Mouse (Mus musculus) liver, embryonic 12.5 days (tissue): ENCODE data around the gene Krt75. TPM values are rescaled to one million over a fixed set of nuclear protein-coding genes. Genes with fewer than 3 reads are reported as not detected.
"Not testable (repeated sequence)": the region's sequence is repeated elsewhere in the genome, so short reads cannot be mapped to it uniquely, and the experiment has no call there.

Source experiments
- ATAC-seq: fragments of 200-750 bp; cut with Nextera tagmentation; 2 replicates; pipeline ENCODE4 v1.8.0; 2017; ENCODE audit warnings: moderate number of reproducible peaks, mild to moderate bottlenecking, moderate library complexity
- H3K27ac ChIP-seq: fragments of 300-500 bp; sonication (generic); 2 replicates; pipeline ENCODE4 v1.5.1; 2016; ENCODE audit warnings: mild to moderate bottlenecking
- H3K27me3 ChIP-seq: fragments of 300-500 bp; sonication (generic); replicated peaks from 2 replicates; pipeline ENCODE4 v1.6.1; 2016; ENCODE audit warnings: mild to moderate bottlenecking, moderate library complexity
- H3K36me3 ChIP-seq: fragments of 300-500 bp; sonication (generic); 2 replicates; pipeline ENCODE4 v1.6.1; 2016; ENCODE audit warnings: mild to moderate bottlenecking, moderate library complexity
- H3K4me1 ChIP-seq: fragments of 300-500 bp; sonication (generic); 2 replicates; pipeline ENCODE4 v1.6.1; 2016
- H3K4me2 ChIP-seq: fragments of 300-500 bp; sonication (generic); 2 replicates; pipeline ENCODE4 v1.6.1; 2016; ENCODE audit warnings: mild to moderate bottlenecking, moderate library complexity
- H3K4me3 ChIP-seq: fragments of 300-500 bp; sonication (generic); 2 replicates; pipeline ENCODE4 v1.5.1; 2016; ENCODE audit warnings: mild to moderate bottlenecking, moderate library complexity
- H3K9ac ChIP-seq: fragments of 300-500 bp; sonication (generic); 2 replicates; pipeline ENCODE4 v1.6.1; 2016; ENCODE audit warnings: mild to moderate bottlenecking, moderate library complexity
- H3K9me3 ChIP-seq: fragments of 300-500 bp; sonication (generic); replicated peaks from 2 replicates; pipeline ENCODE4 v1.6.1; 2016; ENCODE audit warnings: mild to moderate bottlenecking, moderate library complexity
- WGBS: fragments of 180-500 bp; shearing (Covaris S2); methylation state at CpG from one replicate; pipeline ENCODE4 v1.1.7; 2016; ENCODE audit not compliant: insufficient replicate concordance; 5-methylcytosine and 5-hydroxymethylcytosine counted together
- polyA plus RNA-seq: library from polyadenylated mRNA; unstranded; fragments of >200 nt; fragmentation: Nextera tagmentation; extraction: Ambion mirVana; gene quantifications from 2 replicates; pipeline ENCODE4 v1.2.1, GENCODE M21; 2016

The Krt75 gene
- polyA plus RNA-seq, 1 experiment from 2014 or later: not detected

- H3K27me3 ChIP-seq: peaks cover 49% of the 10 kb centered on the region
- no peak within 1 kb of the TSS for H3K4me2 ChIP-seq
- no peak within 1 kb of the TSS for H3K4me3 ChIP-seq
- H3K9me3 ChIP-seq: no peaks in the 10 kb centered on the region
- WGBS: 72% methylated on average over 7 of the region's 7 CpGs
- no peaks in the 10 kb centered on the region for H3K36me3 ChIP-seq
- H3K4me1 ChIP-seq: no peaks in the 10 kb centered on the region
- no peak within 1 kb of the TSS for H3K9ac ChIP-seq
- H3K27ac ChIP-seq: no peak within 1 kb of the TSS
- no peak for ATAC-seq
Observed at GRCm38 (mm10) chr15:101550567-101550966, 23.1 kb downstream of the Krt75 start, which contains the start of gene Krt82. TSS of gene Krt82 (minus strand) at chr15:101550667.

- WGBS: 67% methylated on average over 3 of the region's 3 CpGs
- no peak overlapping the region for H3K27ac ChIP-seq
- H3K4me3 ChIP-seq: no peak overlapping the region
- no peak overlapping the region for H3K4me2 ChIP-seq
- H3K36me3 ChIP-seq: no peaks in the 10 kb centered on the region
- H3K27me3 ChIP-seq: peaks cover 7% of the 10 kb centered on the region; the same call in 1 of the 2 replicates
- no peak for ATAC-seq
- no peaks in the 10 kb centered on the region for H3K4me1 ChIP-seq
- no peaks in the 10 kb centered on the region for H3K9me3 ChIP-seq
- H3K9ac ChIP-seq: no peak overlapping the region
Observed at GRCm38 (mm10) chr15:101544478-101544877, 29.2 kb downstream of the Krt75 start.

GRCm38 (mm10) chr15:101542543-101542942 lies 31.2 kb downstream of the Krt75 start:
- no peak for ATAC-seq
- H3K36me3 ChIP-seq: no peaks in the 10 kb centered on the region
- WGBS: 43% methylated on average over 9 of the region's 9 CpGs

GRCm38 (mm10) chr15:101538580-101538900 lies 35.2 kb downstream of the Krt75 start:
- no peak overlapping the region for H3K4me3 ChIP-seq
- no peak overlapping the region for H3K4me2 ChIP-seq
- no peaks in the 10 kb centered on the region for H3K36me3 ChIP-seq
- no peak for ATAC-seq
- no peak overlapping the region for H3K27ac ChIP-seq
- no peak overlapping the region for H3K9ac ChIP-seq
- peaks cover 7% of the 10 kb centered on the region; the same call in 1 of the 2 replicates for H3K27me3 ChIP-seq
- WGBS: 60% methylated on average over 4 of the region's 4 CpGs
- no peaks in the 10 kb centered on the region for H3K9me3 ChIP-seq
- H3K4me1 ChIP-seq: no peaks in the 10 kb centered on the region

More at GRCm38 (mm10) chr15:101542543-101542942, 31.2 kb downstream of the Krt75 start:
- H3K27me3 ChIP-seq: peaks cover 5% of the 10 kb centered on the region; the same call in 1 of the 2 replicates
- H3K4me3 ChIP-seq: no peak overlapping the region
- no peak overlapping the region for H3K9ac ChIP-seq
- H3K4me1 ChIP-seq: no peaks in the 10 kb centered on the region
- H3K27ac ChIP-seq: no peak overlapping the region
- no peak overlapping the region for H3K4me2 ChIP-seq
- H3K9me3 ChIP-seq: no peaks in the 10 kb centered on the region

GRCm38 (mm10) chr15:101537864-101538579 lies 35.7 kb downstream of the Krt75 start:
- 41% methylated on average over 7 of the region's 7 CpGs for WGBS
- Histone ChIP-seq H3K36me3 (no peaks in the 10 kb centered on the region), H3K27me3 (peaks cover 7% of the 10 kb centered on the region; the same call in 1 of the 2 replicates), H3K27ac (no peak overlapping the region), H3K9ac (no peak overlapping the region), H3K4me1 (no peaks in the 10 kb centered on the region), H3K4me2 (no peak overlapping the region), H3K4me3 (no peak overlapping the region), H3K9me3 (no peaks in the 10 kb centered on the region)
- ATAC-seq: no peak

- Histone ChIP-seq H3K9me3 (no peaks in the 10 kb centered on the region), H3K36me3 (no peaks in the 10 kb centered on the region), H3K4me1 (no peaks in the 10 kb centered on the region), H3K27me3 (peaks cover 3% of the 10 kb centered on the region; the same call in 1 of the 2 replicates), H3K27ac (no peak overlapping the region), H3K4me3 (no peak overlapping the region), H3K4me2 (no peak overlapping the region), H3K9ac (no peak overlapping the region)
- WGBS: 42% methylated on average over 9 of the region's 9 CpGs
- no peak; the same call in 1 of the 2 replicates for ATAC-seq
Observed at GRCm38 (mm10) chr15:101536054-101536850, 37.5 kb downstream of the Krt75 start.

- H3K27ac ChIP-seq: no peak within 1 kb of the TSS
- no peaks in the 10 kb centered on the region for H3K4me1 ChIP-seq
- no peaks in the 10 kb centered on the region for H3K36me3 ChIP-seq
- H3K27me3 ChIP-seq: peaks cover 3% of the 10 kb centered on the region; the same call in 1 of the 2 replicates
- no peaks in the 10 kb centered on the region for H3K9me3 ChIP-seq
- no peak within 1 kb of the TSS for H3K4me3 ChIP-seq
- H3K9ac ChIP-seq: no peak within 1 kb of the TSS
- H3K4me2 ChIP-seq: no peak within 1 kb of the TSS
- no peak for ATAC-seq
- 68% methylated on average over 7 of the region's 7 CpGs for WGBS
Observed at GRCm38 (mm10) chr15:101532720-101533119, 41.0 kb downstream of the Krt75 start, which contains the start of gene Krt84. TSS of gene Krt84 (minus strand) at chr15:101532820.

- Histone ChIP-seq H3K9ac (no peak overlapping the region), H3K27me3 (peaks cover 22% of the 10 kb centered on the region; the same call in 1 of the 2 replicates), H3K4me1 (no peaks in the 10 kb centered on the region), H3K4me2 (no peak overlapping the region), H3K4me3 (no peak overlapping the region), H3K9me3 (no peaks in the 10 kb centered on the region), H3K27ac (no peak overlapping the region), H3K36me3 (no peaks in the 10 kb centered on the region)
- ATAC-seq: no peak
- 39% methylated on average over 4 of the region's 4 CpGs for WGBS
Observed at GRCm38 (mm10) chr15:101522556-101523232, 51.0 kb downstream of the Krt75 start.

GRCm38 (mm10) chr15:101519792-101520191 lies 53.9 kb downstream of the Krt75 start:
- 13% methylated on average over 2 of the region's 2 CpGs for WGBS
- H3K4me1 ChIP-seq: no peaks in the 10 kb centered on the region
- no peak overlapping the region for H3K4me2 ChIP-seq
- H3K4me3 ChIP-seq: no peak overlapping the region
- no peaks in the 10 kb centered on the region for H3K9me3 ChIP-seq
- no peaks in the 10 kb centered on the region for H3K36me3 ChIP-seq
- H3K9ac ChIP-seq: no peak overlapping the region
- no peak overlapping the region for H3K27ac ChIP-seq
- ATAC-seq: no peak
- H3K27me3 ChIP-seq: peaks cover 15% of the 10 kb centered on the region; the same call in 1 of the 2 replicates

GRCm38 (mm10) chr15:101517161-101517560 lies 56.5 kb downstream of the Krt75 start, which contains the start of gene Gm49425:
TSS of gene Gm49425 (minus strand) at chr15:101517261.
- peaks cover 15% of the 10 kb centered on the region; the same call in 1 of the 2 replicates for H3K27me3 ChIP-seq
- H3K4me3 ChIP-seq, H3K9ac ChIP-seq, H3K4me1 ChIP-seq, H3K27ac ChIP-seq, ATAC-seq, H3K9me3 ChIP-seq, H3K36me3 ChIP-seq, H3K4me2 ChIP-seq: not testable (repeated sequence)
- 42% methylated on average over 2 of the region's 2 CpGs for WGBS
